Mouse (Mus musculus) spleen, adult 2 months (tissue): ENCODE data around the gene Plscr1.

Source experiments
- CTCF ChIP-seq: fragments of 200-500 bp; IDR thresholded peaks from 2 replicates; pipeline ENCODE4 v1.5.1; 2011; ENCODE audit warnings: mild to moderate bottlenecking, inconsistent platforms; ENCODE audit not compliant: insufficient read depth, insufficient read length, insufficient replicate concordance; ENCODE audit errors: extremely low read depth
- POLR2A ChIP-seq: fragments of 200-500 bp; IDR thresholded peaks from 2 replicates; pipeline ENCODE4 v1.6.1; 2011; ENCODE audit warnings: low read depth, low read length, inconsistent platforms

GRCm38 (mm10) chr9:92269829-92270404, 20.4 kb downstream of the Plscr1 start:
- no peak for TF ChIP-seq CTCF
- TF ChIP-seq POLR2A = no peak
